Mouse (Mus musculus): Measurements from ENCODE around the gene Gm20388.

The Gm20388 gene

DNA sequence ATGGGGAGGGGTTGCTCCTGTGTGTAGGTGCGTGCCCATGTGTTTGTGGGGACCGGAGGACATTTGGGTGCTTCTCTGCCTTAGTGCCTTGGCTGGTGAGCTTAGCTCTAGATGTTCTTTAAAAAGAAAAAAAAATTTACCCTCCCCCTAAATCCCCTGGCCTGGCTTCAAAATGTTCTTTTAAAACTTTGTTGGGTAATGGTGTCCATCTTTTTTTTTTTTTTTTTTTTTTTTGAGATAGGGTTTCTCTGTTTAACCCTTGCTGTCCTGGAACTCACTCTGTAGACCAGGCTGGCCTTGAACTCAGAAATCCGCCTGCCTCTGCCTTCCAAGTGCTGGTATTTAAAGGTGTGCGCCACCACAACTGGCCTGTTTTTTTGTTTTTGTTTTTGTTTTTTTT is 4.7 kb downstream of the Gm20388 start:
- DNase-seq (ENCODE audit: low read depth, low spot score), result no peak

DNA sequence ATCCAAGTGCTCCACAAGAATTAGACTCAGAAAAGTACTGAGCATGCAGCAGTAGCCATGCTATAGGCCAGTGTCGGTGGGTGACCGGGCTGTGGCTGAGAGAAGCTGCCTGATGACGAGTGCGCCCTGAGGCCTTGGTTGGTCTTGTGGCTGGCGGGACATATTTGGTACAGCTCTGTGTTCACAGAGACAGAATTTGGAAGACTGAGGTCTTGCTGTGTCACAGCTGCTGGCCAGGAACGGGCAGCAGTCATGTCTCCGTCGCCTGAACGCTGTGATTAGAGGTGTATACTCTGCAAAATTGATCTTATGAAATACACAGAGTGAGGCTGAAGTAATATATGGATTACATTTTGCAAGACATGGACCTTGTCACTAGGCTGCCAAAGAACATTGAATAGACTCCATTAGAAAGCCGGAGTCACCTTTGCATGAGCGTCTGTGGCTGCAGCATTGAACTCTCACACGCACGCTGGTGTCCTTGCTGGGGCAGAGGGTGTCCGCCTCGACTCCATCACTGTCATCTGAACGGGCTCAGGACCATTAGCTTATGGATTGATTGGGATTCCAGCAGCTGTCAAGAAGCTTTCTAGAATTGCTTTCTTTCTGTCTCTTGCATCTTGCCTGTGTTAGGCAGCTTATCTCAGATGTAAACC is 5.7 kb downstream of the Gm20388 start:
- no peak for DNase-seq (ENCODE audit: low read depth, low spot score)

DNA sequence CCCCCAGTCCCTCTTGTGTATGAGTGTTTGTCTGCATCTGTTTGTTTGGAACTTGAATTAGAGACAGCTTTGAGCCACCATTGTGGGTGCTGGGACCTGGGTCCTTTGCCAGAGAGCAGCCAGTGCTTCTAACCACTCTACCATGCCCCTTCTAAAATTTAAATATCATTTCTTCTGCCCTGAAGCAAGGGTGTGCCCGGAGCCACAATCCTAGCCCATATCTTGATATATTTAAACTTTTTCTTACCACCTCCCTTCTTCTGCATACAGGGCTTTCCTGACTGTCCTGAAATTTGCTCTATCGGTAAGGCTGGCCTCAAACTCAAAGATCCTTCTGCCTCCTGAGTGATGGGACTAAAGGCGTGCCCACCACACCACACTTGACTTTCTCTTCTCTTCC is 6.8 kb downstream of the Gm20388 start:
- DNase-seq (ENCODE audit: low read depth, low spot score), result no peak

DNA sequence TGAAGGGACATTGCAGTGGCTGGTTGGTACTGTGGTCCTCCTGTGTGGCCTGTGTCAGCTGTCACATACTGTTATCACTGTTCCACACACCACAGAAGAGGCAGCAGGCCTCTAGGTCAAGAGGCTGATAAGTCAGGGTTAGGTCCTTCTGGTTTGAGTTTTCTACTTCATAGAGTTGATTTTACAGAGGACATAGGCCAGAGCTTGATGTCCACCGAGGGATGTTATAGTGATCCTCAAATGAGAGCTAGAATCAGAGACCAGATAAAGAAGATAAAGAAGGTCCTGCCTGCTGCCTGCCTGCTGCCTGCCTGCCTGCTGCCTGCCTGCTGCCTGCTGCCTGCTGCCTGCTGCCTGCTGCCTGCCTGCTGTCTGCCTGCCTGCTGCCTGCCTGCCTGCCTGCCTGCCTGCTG is 7.5 kb downstream of the Gm20388 start:
- no peak for DNase-seq (ENCODE audit: low read depth, low spot score)

DNA sequence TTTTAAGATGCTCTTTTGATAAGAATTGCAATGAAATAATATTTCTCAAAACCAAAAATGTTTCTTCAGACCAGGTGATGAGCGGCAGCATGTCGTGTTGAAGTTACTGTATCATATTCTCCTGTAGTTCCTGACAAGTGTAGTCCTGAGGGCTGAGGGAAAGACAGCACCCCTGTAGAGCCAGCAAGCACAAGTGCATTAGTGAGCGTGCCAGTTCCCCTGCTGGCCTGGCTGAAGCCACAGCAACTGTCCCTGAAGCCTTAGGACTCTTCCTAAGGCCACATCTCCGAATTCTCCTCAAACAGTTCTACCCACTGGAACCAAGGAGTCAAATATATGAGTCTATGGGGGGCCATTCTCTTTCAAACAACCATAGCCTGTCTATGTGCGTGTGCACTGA is 12.6 kb downstream of the Gm20388 start:
- DNase-seq (ENCODE audit: low read depth, low spot score), result no peak

DNA sequence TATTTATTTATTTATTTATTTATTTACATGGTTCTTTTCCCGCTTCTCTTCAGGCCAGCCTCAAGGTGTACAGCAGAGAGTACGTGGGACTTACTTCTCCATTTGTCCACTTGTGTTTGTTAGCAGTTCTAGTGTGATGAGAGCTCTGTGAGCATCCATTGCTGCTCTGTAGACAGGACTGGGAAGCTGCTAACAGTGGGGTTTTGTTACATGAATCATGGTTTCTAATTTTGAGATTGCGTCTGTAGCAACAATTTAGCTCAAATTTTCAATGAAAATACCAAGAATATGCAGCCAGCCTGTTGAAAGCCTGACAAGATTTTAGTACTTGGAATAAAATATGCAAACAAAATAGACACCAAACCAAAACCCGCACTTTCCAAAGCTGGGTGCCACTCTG is 14.8 kb downstream of the Gm20388 start:
- no peak for DNase-seq (ENCODE audit: low read depth, low spot score)

DNA sequence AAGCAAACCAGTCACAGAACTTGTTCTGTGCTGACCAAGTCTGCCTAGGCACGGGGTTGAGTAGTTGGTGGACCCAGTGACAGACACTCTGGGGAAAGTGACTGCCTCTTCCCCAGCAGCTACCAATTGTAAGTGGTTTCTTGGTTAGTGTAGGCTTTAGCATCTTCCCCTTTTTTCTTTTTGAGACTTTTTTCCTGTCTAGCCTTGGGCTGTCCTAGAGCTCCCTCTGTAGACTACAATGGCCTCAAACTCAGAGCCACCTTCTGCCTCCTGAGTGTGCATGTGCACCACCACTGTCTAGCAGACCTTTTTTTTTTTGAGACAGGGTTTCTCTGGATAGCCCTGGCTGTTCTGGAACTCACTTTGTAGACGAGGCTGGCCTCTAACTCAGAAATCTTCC is 15.8 kb downstream of the Gm20388 start:
- DNase-seq (ENCODE audit: low read depth, low spot score), result no peak

DNA sequence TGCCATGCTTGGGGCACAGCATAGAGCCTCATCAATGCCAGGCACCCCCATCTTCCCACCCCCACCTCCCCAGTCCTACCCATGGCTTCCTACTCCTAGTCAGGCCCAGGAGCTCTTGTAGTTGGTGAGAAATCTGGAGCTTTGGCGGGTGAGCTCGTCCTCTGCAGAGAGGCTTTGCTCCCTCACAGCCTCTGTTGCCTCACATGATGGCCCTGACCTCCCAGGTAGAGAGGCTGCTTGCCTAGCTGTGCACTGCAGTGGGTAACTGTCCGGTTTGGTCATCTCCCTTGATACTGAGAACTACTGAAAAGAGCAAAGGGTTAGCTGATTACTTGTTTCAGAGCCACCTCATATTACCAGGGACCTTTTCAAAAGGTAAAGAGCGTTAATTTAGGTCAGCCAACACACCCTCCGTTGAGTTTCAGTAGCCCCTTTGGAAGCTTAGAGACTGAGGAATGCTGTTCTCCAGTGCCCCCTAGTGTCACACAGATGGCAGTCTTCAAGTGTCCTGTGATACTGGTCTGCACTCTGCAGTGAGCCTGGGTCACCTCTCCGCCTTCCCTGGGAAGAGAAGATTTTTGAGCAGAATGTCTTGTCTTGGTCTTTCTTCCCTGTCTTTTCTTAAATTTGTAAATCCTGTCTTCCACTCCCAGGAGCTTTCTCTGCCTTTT is 16.9 kb downstream of the Gm20388 start:
- DNase-seq (ENCODE audit: low read depth, low spot score), result peak; percentile 90

DNA sequence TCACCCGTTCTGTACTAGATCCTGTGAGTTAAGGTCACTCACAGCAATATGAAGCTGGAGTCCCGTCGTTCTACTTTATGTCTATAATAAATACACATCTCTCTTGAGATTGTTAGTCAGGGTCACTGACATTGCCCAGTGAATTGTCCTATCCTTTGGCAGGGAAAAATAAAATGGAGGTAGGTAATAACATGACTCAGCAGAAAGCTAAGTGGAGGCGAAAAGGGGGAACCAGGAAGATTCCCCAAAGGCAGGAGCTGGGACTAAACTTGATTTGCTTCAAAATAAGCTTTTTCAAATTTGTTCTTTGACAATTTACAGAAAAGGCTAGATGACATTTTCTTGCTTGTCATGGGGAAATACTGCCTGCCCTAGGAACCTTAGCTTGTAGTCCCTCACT is 20.7 kb downstream of the Gm20388 start:
- no peak for DNase-seq (ENCODE audit: low read depth, low spot score)

DNA sequence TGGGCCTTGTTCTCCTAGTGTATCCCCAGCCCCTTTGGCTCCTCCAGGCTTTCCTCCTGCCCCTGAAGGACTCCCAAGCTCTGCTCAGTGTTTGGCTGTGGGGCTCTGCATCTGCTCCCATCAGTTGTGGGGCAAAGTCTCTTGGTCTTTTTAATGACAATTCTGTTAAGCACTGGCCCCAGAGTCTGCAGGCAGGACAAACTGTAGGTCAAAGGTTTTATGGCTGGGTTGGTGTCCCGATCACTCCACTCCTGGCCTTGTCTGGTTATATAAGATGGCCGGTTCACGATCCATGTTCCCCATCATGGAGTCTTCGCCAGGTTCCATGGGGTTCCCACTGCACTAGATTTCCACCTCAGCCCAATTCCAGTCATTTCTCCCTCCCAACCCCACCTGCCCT is 23.0 kb downstream of the Gm20388 start:
- no peak for DNase-seq (ENCODE audit: low read depth, low spot score)

DNA sequence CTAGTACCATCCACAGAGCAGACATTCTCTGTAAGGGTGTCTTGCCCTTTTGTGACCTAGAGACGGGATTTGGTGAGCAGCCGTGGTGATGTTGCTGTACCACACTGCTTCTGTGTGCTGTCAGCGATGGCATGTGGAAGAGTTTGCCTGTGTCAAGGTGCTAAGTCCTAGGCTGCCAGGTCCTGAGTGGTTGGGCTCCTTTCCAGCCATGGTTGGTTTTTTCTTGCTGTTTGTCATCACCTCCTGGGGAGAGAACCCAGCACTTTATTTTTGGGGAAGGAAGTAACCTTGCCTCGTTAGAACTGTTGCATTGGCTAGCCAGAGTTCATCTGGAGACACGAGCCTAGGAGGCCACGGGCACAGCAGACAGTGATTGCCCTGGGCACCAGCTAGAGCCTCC is 24.9 kb downstream of the Gm20388 start:
- no peak for DNase-seq (ENCODE audit: low read depth, low spot score)

DNA sequence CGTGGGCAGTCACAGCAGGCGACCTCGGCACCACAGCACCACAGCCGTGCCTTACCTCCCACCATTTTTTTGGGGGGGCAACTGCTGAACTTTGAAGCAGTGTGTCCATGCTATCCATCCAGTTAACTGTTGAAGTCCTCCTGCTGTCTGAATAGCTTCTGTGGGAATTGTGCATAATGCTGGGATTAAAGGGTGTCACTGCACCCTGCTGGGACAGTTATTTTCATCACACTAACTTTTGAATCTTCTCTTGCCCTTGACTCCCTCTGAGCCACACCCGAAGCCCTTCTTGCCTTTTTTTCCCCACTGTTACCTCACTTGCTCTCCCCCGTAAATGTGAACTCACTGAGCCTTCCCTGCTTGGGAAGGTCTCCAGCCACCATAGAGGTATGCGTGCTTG is 27.8 kb downstream of the Gm20388 start:
- DNase-seq (ENCODE audit: low read depth, low spot score), result peak; percentile 69

DNA sequence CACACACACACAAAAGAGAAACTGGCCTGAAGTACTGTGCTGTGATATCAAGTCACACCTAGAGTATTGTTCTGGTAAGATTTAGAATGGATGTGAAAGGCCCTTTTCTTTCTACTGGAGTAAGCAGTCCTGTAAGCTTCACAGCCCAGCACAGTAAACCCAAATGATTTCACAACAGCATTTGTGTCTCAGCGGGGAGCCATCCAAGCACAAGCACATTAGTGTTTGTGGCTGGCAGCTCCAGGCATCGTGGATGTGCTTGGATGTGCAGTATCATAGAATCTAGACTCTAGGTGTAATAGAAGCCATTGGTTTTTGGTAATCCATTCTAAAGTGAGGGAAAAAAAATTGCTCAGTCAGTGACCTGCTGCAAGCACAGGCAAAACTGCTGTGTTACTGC is 28.7 kb downstream of the Gm20388 start:
- no peak for DNase-seq (ENCODE audit: low read depth, low spot score)

DNA sequence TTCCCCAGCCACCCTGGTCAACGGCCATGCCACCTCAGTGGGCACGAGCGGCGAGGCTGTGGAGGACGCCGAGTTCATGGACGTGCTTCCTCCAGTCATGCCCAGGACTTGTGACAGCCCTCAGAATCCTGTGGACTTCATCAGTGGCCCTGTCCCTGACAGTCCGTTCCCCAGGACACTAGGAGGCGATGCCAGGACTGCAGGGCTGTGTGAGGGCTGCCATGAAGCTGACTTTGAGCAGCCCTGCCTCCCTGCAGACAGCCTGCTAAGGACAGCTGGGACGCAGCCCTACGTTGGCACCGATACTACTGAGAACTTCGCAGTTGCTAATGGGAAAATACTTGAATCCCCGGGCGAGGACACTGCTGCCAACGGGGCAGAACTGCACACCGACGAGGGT is 30.8 kb downstream of the Gm20388 start:
- DNase-seq (ENCODE audit: low read depth, low spot score), result no peak

DNA sequence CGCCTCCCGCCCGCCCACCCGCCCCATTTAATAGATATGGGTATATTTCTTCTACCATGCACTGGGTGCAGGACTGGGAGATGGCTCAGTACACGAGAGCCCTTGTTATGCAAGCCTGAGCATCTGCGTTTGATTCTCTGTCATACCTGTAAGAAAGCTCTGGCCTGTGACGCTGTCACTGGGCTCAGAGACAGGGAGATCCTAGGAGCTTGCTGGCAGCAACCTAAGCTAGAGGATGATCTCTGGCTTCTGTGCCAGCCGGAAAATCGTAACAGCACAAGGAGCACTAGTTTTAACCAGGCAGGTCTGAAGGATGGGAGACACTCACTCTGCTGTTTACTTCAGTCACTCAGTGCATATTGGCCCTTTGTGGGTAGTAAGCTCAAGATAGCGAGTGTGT is 33.0 kb downstream of the Gm20388 start:
- DNase-seq (ENCODE audit: low read depth, low spot score), result no peak

DNA sequence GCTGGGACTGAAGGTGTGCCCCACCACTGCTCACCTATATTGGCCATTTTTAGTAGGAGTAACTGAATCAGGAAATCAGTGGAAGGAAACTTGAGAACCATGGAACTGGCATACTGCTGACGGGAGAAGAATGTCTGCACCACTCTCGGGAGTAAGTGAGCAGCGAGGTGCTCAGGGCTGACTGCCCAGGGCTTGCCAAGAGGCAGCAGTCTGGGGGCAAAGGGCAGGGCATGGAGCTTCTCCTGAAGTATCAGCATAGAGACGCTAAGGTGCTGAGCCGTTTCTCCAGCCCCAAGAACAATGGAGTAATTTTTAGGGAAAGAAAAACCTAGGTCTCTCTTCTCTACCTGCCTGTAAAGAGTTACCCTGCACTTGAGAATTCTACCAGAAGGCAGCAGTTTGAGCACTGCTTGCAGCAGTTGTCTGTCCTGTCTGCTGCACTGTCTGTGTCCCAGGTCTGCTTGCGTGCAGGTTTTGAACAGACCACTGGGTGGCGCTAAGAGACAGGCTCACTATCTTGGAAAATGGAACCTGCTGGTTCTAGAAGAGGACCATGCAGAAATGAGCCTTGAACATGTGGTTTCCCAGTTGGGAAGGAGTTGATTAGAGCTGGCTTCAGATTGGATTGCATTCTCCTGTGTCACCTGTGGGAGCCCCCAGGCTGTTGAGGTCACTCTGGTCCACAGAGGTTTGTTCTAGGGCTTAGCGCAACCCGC is 33.6 kb downstream of the Gm20388 start:
- DNase-seq (ENCODE audit: low read depth, low spot score), result peak; percentile 88

DNA sequence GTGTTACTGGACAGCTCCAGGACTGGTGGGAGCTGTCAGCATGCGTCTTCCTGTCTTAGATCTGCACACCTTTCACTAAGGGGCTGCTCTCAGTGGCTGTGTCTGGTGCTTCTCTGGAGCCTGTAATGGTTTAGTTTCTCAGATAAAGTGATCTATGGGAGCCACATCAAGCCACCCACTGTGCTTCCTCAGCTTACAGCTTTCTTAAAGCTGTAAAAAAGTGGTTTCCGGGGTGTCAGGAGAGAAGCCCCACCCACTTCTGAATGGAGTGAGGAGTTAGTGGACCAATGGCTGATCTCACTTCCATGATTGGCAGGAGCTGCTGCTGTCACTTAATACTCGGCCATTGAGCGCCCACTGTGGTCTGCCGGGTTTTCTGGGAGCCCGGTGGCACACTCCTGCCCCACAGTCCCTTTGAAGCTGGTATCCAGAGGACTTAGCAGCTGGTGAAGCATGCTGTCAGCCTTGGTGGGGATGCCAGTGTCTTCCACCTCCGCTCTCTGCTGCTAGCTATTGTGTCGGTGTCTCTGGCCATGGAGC is 35.8 kb downstream of the Gm20388 start:
- DNase-seq (ENCODE audit: low read depth, low spot score), result no peak

DNA sequence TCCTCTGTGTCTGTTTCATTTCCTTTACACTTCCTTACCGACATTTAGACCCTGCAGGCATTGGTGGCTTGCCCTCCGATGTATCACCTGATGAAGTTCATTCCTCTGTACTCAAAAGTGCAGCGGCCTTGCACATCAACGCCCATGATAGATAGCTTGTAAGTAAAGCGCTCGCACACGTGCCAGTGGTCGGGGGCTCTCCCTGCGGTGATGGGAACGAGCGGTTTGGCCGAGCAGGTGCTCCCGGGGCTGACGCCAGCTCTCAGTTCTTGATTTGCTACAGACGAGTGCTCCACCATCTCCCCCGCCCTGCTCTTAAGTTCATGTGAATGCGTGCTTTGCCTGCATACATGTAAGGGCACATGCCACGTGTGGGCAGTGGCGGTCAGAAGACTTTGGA is 37.0 kb downstream of the Gm20388 start:
- DNase-seq (ENCODE audit: low read depth, low spot score), result no peak

DNA sequence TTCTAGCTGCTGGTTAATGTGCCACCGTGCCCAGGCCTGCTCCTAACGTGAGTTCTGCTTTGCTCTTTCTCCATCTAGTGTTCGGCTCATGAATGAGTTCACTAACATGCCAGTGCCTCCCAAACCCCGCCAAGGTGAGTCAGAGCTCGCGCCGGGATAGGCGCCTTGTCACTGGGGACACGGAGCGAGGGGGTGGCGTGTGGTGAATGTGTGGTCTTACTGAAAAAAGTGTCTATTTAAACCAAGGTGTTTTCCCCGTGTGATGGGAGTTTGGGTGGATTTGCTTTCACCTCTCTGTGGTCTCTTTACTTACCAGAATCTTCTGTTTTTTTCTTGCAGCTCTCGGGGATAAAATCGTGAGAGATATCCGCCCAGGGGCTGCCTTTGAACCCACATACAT is 37.7 kb downstream of the Gm20388 start:
- DNase-seq (ENCODE audit: low read depth, low spot score), result no peak

DNA sequence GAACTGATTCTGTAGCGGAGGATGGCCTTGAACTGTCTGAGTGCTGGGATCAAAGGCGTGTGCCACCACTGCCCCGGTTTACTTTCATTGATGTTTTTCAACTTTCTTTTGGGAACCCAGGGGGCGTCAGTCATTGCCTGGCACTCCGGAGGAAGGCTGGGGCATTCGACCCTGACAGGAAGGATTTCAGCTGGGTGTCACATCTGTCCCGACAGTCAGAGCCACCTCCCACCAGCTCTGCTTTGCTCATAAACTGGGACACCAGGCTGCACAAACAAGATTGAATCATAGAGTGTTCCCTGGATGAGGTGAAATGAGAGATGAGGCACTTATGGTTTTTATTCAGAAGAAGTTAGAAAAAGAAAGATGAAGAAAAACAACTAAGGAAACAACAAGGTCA is 41.6 kb downstream of the Gm20388 start:
- DNase-seq (ENCODE audit: low read depth, low spot score), result no peak

DNA sequence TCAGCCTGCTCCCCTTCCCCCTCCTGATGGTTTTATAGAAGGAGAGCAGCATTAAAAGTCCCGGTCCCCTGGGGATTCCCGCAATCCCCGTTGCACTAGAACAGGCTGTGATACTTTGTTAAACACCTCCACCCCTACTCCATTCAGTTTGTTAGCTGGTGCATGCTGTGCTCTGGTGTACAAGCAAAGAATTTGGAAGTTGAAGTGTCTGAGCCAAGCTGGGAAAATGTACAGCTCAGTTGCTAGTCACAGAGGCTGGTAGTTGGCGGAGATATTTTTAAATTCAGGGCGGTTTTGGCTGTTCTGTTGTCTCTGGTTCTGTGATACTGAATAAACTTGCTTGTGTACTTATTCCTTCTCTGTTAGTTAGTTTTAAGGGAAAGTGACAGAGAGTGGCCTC is 42.1 kb downstream of the Gm20388 start:
- DNase-seq (ENCODE audit: low read depth, low spot score), result no peak

DNA sequence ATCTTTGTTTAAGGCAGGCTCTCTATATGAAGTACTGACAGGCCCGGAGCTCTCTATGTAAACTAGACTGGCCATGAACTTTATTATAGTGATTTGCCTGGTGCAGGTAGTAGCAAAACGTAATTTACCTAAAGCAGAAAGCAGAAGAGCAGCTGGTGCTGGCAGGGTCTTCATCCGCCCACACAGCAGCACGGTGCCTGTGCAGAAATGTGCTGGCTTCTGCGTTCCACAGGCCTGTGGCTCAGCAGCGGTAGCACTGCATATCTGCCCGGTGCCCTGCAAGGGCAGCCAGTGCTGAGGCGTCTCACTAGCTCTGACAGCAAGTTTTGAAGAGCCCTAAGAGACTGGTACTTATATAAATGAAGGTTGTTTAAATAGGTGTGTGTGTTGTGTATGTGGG is 44.7 kb downstream of the Gm20388 start:
- DNase-seq (ENCODE audit: low read depth, low spot score), result no peak

DNA sequence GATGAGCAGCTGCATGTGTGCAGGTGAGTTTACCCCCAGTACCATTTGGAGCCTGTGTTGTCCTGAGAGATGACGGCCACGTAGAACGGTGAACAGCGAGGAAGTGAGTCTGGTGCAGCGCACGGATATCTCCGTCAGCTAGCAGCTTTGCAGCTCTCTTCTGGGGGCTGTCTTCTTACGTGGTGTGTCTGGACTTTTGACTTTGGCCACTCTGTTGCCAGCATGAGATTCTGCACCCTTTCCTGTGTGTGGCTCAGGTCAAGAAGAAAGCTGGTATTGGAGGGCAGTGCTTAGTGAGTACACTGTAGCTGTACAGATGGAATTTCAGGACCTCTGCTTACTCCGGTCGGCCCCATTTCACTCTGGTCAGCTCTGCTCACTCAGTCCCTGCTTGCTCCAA is 47.4 kb downstream of the Gm20388 start:
- DNase-seq (ENCODE audit: low read depth, low spot score), result no peak

All from ES-CJ7 (cell line).